Mouse (Mus musculus) testis, adult 2 months (tissue): ENCODE measurements at regions not wholly inside any gene's neighbourhood (a gene's known extent, or its start where the extent isn't known, plus 50 kb on each side); places are given as distances from the start of the nearest gene placed in this dataset.

Experiments
- H3K27ac ChIP-seq: fragments of 200-500 bp; 2 replicates; pipeline ENCODE4 v1.5.1; 2012; ENCODE audit warnings: low read depth, low read length; ENCODE audit not compliant: control insufficient read depth, insufficient read depth
- H3K27me3 ChIP-seq: fragments of 200-500 bp; 2 replicates; pipeline ENCODE4 v1.6.1; 2012; ENCODE audit warnings: mild to moderate bottlenecking, low read length, moderate library complexity; ENCODE audit not compliant: control insufficient read depth, insufficient read depth
- H3K36me3 ChIP-seq: fragments of 200-500 bp; 2 replicates; pipeline ENCODE4 v1.6.1; 2012; ENCODE audit warnings: mild to moderate bottlenecking, low read length; ENCODE audit not compliant: control insufficient read depth, insufficient read depth
- H3K4me1 ChIP-seq: fragments of 200-500 bp; 2 replicates; pipeline ENCODE4 v1.6.1; 2012; ENCODE audit warnings: low read length; ENCODE audit not compliant: control insufficient read depth, insufficient read depth
- H3K4me3 ChIP-seq: fragments of 200-500 bp; 2 replicates; pipeline ENCODE4 v1.5.1; 2012; ENCODE audit warnings: low read depth, mild to moderate bottlenecking, low read length, moderate library complexity, mixed read lengths; ENCODE audit not compliant: control insufficient read depth
- CTCF ChIP-seq: fragments of 200-500 bp; IDR thresholded peaks from 2 replicates; pipeline ENCODE4 v1.5.1; 2012; ENCODE audit warnings: low read depth, mild to moderate bottlenecking, inconsistent platforms, low read length, moderate library complexity; ENCODE audit not compliant: control insufficient read depth, insufficient read depth, insufficient replicate concordance
- POLR2A ChIP-seq: fragments of 200-500 bp; IDR thresholded peaks from 2 replicates; pipeline ENCODE4 v1.6.1; 2012; ENCODE audit warnings: low read depth, mild to moderate bottlenecking, inconsistent platforms, low read length, moderate library complexity; ENCODE audit not compliant: control insufficient read depth

DNA sequence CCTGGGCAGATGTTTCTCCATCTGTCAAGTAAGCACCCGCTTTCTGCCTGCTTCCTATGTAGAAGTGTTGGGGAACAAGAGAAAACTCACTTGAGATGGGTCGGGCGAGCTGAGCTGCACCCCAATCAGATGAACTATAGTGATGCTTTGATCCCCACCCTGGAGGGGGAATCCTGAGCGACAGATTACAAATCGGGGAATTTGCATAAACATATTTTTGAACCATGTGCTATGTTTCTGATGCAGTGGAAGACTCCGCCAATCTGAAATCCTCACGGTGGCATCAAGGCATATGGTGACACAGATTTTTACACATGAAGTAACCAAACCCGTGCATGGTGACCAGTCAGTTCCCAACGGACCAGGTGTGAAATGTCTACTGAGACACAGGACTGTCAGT, 231.4 kb upstream of the Chd6 start:
- Histone ChIP-seq H3K36me3 (no peaks in the 10 kb centered on the region), H3K27ac (no peak overlapping the region)
- TF ChIP-seq POLR2A (no peak), CTCF (no peak)

DNA sequence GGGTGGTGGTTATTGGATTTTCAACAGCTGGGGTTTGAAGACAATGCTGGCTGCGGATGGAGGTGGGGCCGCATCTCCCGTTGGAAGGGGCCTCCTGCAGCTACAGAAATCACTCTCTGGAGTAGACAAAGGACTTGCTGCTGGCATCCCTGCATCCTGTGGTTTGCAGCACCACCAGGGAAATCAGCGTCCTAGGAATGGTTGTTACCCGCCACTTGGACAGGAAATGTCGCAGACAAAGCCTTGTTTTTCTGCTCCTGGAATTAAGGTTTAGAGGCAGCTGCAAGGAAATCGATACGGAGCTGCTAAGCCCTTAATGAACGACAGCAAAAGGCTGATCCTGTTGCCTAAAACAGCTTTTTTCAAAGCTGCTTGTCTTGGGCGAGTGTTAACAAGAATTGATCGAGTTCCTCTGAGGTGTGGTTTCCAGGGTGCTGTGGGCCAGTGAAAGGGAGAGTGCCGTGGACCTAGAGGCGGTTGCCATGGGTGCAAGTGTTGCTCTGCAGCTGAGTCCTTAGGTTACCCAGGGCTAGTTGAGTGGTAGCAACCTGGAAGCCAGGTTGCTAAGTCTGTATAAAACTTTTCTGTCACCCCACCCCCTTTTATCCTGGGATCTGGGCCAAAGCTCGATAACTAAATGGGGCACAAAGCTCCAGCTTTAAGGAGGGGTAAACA, 230.6 kb upstream of the Chd6 start:
- peaks cover 6% of the 10 kb centered on the region; the same call in 1 of the 2 replicates for H3K4me1 ChIP-seq
- no peak overlapping the region for H3K4me3 ChIP-seq
- no peak for TF ChIP-seq CTCF
- TF ChIP-seq POLR2A, result no peak

More for the DNA sequence above, 231.4 kb upstream of the Chd6 start:
- Histone ChIP-seq H3K27me3 (no peaks in the 10 kb centered on the region), H3K4me3 (no peak overlapping the region), H3K4me1 (peaks cover 6% of the 10 kb centered on the region; the same call in 1 of the 2 replicates)

DNA sequence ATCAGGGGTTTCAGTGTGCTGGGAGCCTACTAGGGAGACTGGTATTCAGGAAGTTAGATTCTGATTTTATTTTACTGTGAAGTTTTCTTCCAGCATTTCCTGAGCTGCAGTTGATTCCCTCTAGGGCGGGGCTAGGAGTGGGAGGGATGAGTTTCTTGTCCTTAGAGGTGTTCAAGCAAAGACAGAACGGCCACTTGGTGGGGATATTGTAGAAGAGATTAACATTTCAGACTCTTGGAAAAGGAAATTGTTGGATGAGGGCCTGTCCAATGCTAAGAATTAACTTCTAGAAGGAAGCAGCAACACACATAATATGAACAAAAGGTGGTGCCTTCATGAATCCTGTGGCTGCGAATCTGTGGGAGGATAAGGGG, 230.1 kb upstream of the Chd6 start:
- Histone ChIP-seq H3K4me1 (peaks cover 6% of the 10 kb centered on the region; the same call in 1 of the 2 replicates), H3K27ac (no peak overlapping the region), H3K4me3 (no peak overlapping the region), H3K27me3 (no peaks in the 10 kb centered on the region), H3K36me3 (no peaks in the 10 kb centered on the region)
- TF ChIP-seq POLR2A, result no peak

More for the DNA sequence above, 230.6 kb upstream of the Chd6 start:
- Histone ChIP-seq H3K27me3 (no peaks in the 10 kb centered on the region), H3K36me3 (no peaks in the 10 kb centered on the region), H3K27ac (no peak overlapping the region)

DNA sequence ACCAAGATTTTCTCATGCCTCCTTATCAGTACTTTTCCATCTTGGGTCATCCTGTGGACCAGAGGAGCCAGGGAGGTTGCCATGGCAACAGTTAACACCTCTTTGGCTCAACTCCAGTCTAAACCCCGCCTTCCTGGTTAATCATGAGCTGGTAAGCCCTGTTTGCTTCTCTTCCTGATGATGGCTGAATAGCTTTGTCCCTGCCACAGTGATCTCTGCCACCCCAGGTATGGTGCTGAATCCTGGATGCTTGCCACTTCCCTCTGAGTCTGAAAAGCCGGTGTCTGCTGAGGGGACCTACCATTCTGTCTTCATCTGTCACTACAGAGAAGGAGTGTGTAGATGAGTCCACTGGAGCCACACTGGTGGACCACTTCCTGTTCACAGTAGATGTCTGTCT, 223.8 kb upstream of the Chd6 start:
- H3K4me1 ChIP-seq, result no peaks in the 10 kb centered on the region; the same call in 1 of the 2 replicates
- peak overlapping the region; percentile 62 for H3K4me3 ChIP-seq
- H3K36me3 ChIP-seq, result no peaks in the 10 kb centered on the region
- TF ChIP-seq CTCF (no peak), POLR2A (no peak)
- no peaks in the 10 kb centered on the region for H3K27me3 ChIP-seq
- H3K27ac ChIP-seq, result no peak overlapping the region

DNA sequence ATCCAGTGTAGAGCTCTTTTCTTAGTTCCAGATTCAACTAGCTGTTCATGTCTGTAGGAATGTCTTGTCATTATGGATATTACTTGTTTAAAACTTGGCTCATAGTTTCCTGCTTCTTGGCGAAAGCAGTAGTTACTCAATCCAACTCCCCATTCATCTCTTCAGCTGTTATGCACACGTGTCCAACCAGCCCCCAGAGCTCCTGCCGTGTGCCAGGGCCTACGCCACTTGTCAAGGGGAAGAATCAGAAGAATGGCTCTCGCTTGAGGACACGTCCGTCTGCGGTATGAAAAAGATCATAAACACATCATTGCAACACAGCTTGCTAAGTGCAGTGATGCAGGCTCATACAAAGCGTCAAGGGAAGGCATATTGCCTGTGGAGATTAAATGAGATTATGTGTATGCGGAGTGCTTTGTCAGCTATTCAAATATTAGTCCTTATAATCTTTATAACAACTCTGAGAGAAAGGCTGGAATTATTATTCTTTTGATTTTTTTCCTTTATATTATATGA, 223.0 kb upstream of the Chd6 start:
- Histone ChIP-seq H3K36me3 (no peaks in the 10 kb centered on the region), H3K27ac (no peak overlapping the region), H3K4me3 (no peak overlapping the region), H3K27me3 (no peaks in the 10 kb centered on the region), H3K4me1 (no peaks in the 10 kb centered on the region; the same call in 1 of the 2 replicates)
- TF ChIP-seq CTCF (no peak), POLR2A (no peak)

GRCm38 (mm10) chr2:161302796-161303195, 193.9 kb upstream of the Chd6 start:
- Histone ChIP-seq H3K4me3 (no peak overlapping the region), H3K27ac (no peak overlapping the region), H3K27me3 (no peaks in the 10 kb centered on the region), H3K36me3 (no peaks in the 10 kb centered on the region), H3K4me1 (no peaks in the 10 kb centered on the region)
- TF ChIP-seq CTCF (no peak), POLR2A (no peak)

- H3K27ac ChIP-seq, result no peak overlapping the region
- no peak for TF ChIP-seq CTCF
- no peak for TF ChIP-seq POLR2A
- peaks cover 2% of the 10 kb centered on the region; the same call in 1 of the 2 replicates for H3K4me1 ChIP-seq
- H3K27me3 ChIP-seq, result no peaks in the 10 kb centered on the region
- no peak overlapping the region for H3K4me3 ChIP-seq
- H3K36me3 ChIP-seq, result no peaks in the 10 kb centered on the region
These were observed 160.1 kb upstream of the Chd6 start for GRCm38 (mm10) chr2:161268861-161269413.
